Comparison of ENCODE assay signal across 9 mouse cellular contexts in the genomic region with DNA sequence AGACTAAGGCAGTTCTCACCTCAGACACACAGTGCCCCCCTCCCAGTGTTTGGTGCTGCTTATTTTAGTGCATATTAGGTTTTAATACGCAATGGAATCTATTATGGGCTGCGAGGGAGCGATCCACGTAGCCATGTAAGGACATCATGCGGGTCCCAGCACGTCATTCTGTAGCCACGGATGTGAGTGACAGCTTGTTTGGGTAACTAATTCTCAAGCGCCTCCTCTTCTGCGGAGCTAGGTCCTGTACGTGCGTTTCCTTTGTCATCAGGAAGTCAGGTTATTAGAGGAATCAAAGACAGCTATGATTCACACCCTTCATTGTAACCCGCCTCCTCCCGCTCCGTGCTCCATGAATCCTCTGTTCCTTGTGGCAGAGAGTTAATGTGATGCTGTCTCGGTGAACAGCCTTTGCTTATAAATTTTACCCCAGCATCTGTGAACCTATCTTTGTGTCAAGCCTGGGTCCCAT.
A peak's percentile ranks its signal among the peaks of the same experiment; 100 is the strongest.
DNase-seq lines count a peak whose midpoint lies in the region; ATAC-seq lines count a peak whose summit lies in the region.
"Had no signal": no experiment of that assay in that cellular context is flagged by ENCODE, and none has a peak within 500 bp of the region (broad histone marks: within the 10 kb centered on the region; RNA-seq: fewer than 3 reads in every experiment).

No protein-coding gene starts in this region.

- H3K36me3 ChIP-seq in forebrain, embryonic 10.5 days (replicated peaks), result no peaks in the 10 kb centered on the region
- no peaks in the 10 kb centered on the region for H3K36me3 ChIP-seq in forebrain, embryonic 11.5 days (ENCODE audit: control insufficient read depth, insufficient read depth, low read length)
- no peaks in the 10 kb centered on the region for H3K36me3 ChIP-seq in forebrain, embryonic 14.5 days (ENCODE audit: control insufficient read depth, insufficient read depth, low read length)
- no peaks in the 10 kb centered on the region for H3K36me3 ChIP-seq in neural tube, embryonic 11.5 days (ENCODE audit: control insufficient read depth, insufficient read depth, low read length)

- no peak overlapping the region for H3K4me2 ChIP-seq in forebrain, embryonic 11.5 days (ENCODE audit: low read depth, low read length, severe bottlenecking)
- peak overlapping the region; percentile 17 for H3K4me2 ChIP-seq in forebrain, embryonic 14.5 days (ENCODE audit: low read length)
- no peak overlapping the region for H3K4me2 ChIP-seq in neural tube, embryonic 11.5 days (ENCODE audit: low read depth)

- peaks cover 26% of the 10 kb centered on the region for H3K4me1 ChIP-seq in forebrain, embryonic 10.5 days
- H3K4me1 ChIP-seq in forebrain, embryonic 11.5 days (replicated peaks; ENCODE audit: control insufficient read depth, insufficient read depth, low read length), result no peaks in the 10 kb centered on the region
- peaks cover 9% of the 10 kb centered on the region; the same call in 1 of the 2 replicates for H3K4me1 ChIP-seq in forebrain, embryonic 14.5 days (ENCODE audit: control insufficient read depth, insufficient read depth, low read length)
- H3K4me1 ChIP-seq in neural tube, embryonic 11.5 days (ENCODE audit: control insufficient read depth, insufficient read depth, low read length), result peaks cover 8% of the 10 kb centered on the region

- no peak overlapping the region for H3K4me3 ChIP-seq in forebrain, embryonic 10.5 days
- H3K4me3 ChIP-seq in forebrain, embryonic 11.5 days (ENCODE audit: low read depth, low read length), result no peak overlapping the region
- H3K4me3 ChIP-seq in forebrain, embryonic 14.5 days (ENCODE audit: low read depth, low read length), result no peak overlapping the region
- no peak overlapping the region for H3K4me3 ChIP-seq in neural tube, embryonic 11.5 days (ENCODE audit: low read depth, low read length)

- no peaks in the 10 kb centered on the region for H3K27me3 ChIP-seq in forebrain, embryonic 10.5 days (ENCODE audit: poor library complexity, severe bottlenecking)
- H3K27me3 ChIP-seq in forebrain, embryonic 11.5 days (ENCODE audit: control insufficient read depth, insufficient read depth, low read length), result no peaks in the 10 kb centered on the region
- no peaks in the 10 kb centered on the region for H3K27me3 ChIP-seq in forebrain, embryonic 14.5 days (replicated peaks; ENCODE audit: control insufficient read depth, insufficient read depth, low read length)
- no peaks in the 10 kb centered on the region for H3K27me3 ChIP-seq in neural tube, embryonic 11.5 days (ENCODE audit: control insufficient read depth, insufficient read depth, low read length)

- ATAC-seq in forebrain, embryonic 11.5 days (replicated peaks; ENCODE audit: low FRiP score), result no peak
- ATAC-seq in forebrain, embryonic 14.5 days, result peak; percentile 82
- peak; percentile 85 for ATAC-seq in neural tube, embryonic 11.5 days (ENCODE audit: insufficient read depth, low FRiP score, low TSS enrichment)

- H3K9ac ChIP-seq in forebrain, embryonic 11.5 days (ENCODE audit: low read length), result no peak overlapping the region
- peak overlapping the region; percentile 25; the same call in 1 of the 2 replicates for H3K9ac ChIP-seq in forebrain, embryonic 14.5 days (ENCODE audit: low read length)
- H3K9ac ChIP-seq in neural tube, embryonic 11.5 days (ENCODE audit: low read length), result no peak overlapping the region

- H3K9me3 ChIP-seq in forebrain, embryonic 10.5 days, result no peaks in the 10 kb centered on the region
- no peaks in the 10 kb centered on the region for H3K9me3 ChIP-seq in forebrain, embryonic 11.5 days (ENCODE audit: control insufficient read depth, low read length)
- H3K9me3 ChIP-seq in forebrain, embryonic 14.5 days (replicated peaks; ENCODE audit: control insufficient read depth, low read length), result no peaks in the 10 kb centered on the region
- H3K9me3 ChIP-seq in neural tube, embryonic 11.5 days (ENCODE audit: control insufficient read depth, low read length), result no peaks in the 10 kb centered on the region

- no peak for DNase-seq in forebrain, embryonic 10.5 days (ENCODE audit: extremely low spot score, low spot score)
- no peak for DNase-seq in forebrain, embryonic 11.5 days (ENCODE audit: low spot score)
- DNase-seq in forebrain, embryonic 14.5 days (ENCODE audit: low spot score), result peak; percentile 76
- peak; percentile 62 for DNase-seq in layer of hippocampus, adult 9-11 months
- peak; percentile 50 for DNase-seq in neural tube, embryonic 11.5 days (ENCODE audit: low spot score)
- DNase-seq in spleen, adult 12 weeks (ENCODE audit: low spot score), result no peak
- DNase-seq in cerebellum, adult 8-10 months, result no peak
- DNase-seq in lung, adult 18-20 months, result no peak
- DNase-seq: heart, adult 11 months had no signal

- 75% methylated on average over 15 of the region's 15 CpGs for WGBS in forebrain, embryonic 10.5 days
- 64% methylated on average over 15 of the region's 15 CpGs for WGBS in forebrain, embryonic 11.5 days
- WGBS in forebrain, embryonic 14.5 days, result 50% methylated on average over 15 of the region's 15 CpGs
- 44% methylated on average over 15 of the region's 15 CpGs for WGBS in neural tube, embryonic 11.5 days

- peak overlapping the region; percentile 21; the same call in 1 of the 2 replicates for H3K27ac ChIP-seq in forebrain, embryonic 10.5 days
- H3K27ac ChIP-seq in forebrain, embryonic 11.5 days (ENCODE audit: low read depth, low read length), result no peak overlapping the region
- H3K27ac ChIP-seq in forebrain, embryonic 14.5 days (ENCODE audit: low read depth, low read length), result peak overlapping the region; percentile 61
- 0 out of 2 replicates have a peak overlapping the region, but pooled peaks have one; percentile 60 for H3K27ac ChIP-seq in neural tube, embryonic 11.5 days (ENCODE audit: low read depth, low read length)

Comparison
In these comparisons a context has a peak if more than half of its experiments do, and no peak if none do; other contexts are left out.
1. DNase-seq: peak in forebrain, embryonic 14.5 days (single experiment), layer of hippocampus, adult 9-11 months (single experiment) and neural tube, embryonic 11.5 days (single experiment); none in forebrain, embryonic 10.5 days (single experiment), forebrain, embryonic 11.5 days (single experiment), spleen, adult 12 weeks (single experiment), cerebellum, adult 8-10 months (single experiment) and lung, adult 18-20 months (0 of 2).